Mouse (Mus musculus) layer of hippocampus, postnatal 10 days (tissue): Measurements from ENCODE around the gene Raet1d. TPM values are rescaled to one million over a fixed set of nuclear protein-coding genes. Genes with fewer than 3 reads are reported as not detected.
"Not testable (repeated sequence)": the region's sequence is repeated elsewhere in the genome, so short reads cannot be mapped to it uniquely, and the experiment has no call there.

Experiments
- DNase-seq, 2 experiments: peaks; one replicate each; pipeline ENCODE4 v3.0.0; 2021; ENCODE audit warnings: low spot score in 2 of 2
- long read RNA-seq: library from polyadenylated mRNA; stranded (forward); transcript quantifications from one replicate; pipeline ENCODE4 v2.0.0, GENCODE M21; 2023
- total RNA-seq, 2 experiments: library from RNA; stranded (reverse); gene quantifications; 2 replicates each; pipeline ENCODE4 v1.2.3; 2021

The Raet1d gene
- total RNA-seq: not detected
- long read RNA-seq, partial matches to known transcripts: 0 of 1 reads
- long read RNA-seq, other reads (novel, unspliced or antisense): 1 of 1 reads

DNA sequence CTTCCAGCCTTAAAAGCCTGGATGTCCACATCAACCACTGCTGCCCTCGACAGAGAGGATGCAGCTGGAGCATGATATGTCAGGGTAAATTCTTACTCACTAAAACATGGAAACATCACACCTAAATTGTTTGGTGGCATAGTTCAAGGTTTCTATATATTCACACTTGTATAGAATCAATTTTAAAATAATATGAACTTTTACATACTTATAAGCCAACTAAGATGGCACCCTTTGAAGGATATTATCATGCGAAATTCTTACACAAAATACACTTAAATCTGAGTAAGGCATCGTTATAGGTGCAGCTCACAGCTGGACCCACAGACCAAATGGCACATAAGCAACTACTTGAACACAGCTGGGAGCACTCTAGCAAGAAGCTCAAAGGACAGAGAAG is at the start of gene Raet1d:
Raet1d (plus strand) TSS at position 301 of the 400 bp plus-strand sequence.
- not testable (repeated sequence) for DNase-seq

DNA sequence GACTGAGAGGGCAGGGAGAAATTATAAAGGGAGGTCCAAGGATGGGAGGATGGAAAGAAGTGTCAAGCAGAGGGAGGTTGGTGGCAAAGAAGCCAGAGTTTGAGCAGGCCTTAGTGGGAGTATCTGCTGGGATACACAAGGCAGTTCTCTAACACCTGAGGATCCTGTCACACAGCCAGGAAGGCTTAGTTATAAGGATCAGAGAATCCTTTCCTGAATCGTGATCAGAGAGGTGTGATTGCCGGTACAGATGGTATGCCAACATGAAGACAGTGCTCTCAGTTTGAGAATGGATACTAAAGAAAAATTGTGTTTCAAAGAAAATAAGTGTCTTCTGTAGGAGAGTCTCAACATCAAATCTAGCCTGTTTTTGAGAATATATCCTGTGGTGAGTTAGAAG is 37.5 kb upstream of the Raet1d start:
- DNase-seq: no peak

DNA sequence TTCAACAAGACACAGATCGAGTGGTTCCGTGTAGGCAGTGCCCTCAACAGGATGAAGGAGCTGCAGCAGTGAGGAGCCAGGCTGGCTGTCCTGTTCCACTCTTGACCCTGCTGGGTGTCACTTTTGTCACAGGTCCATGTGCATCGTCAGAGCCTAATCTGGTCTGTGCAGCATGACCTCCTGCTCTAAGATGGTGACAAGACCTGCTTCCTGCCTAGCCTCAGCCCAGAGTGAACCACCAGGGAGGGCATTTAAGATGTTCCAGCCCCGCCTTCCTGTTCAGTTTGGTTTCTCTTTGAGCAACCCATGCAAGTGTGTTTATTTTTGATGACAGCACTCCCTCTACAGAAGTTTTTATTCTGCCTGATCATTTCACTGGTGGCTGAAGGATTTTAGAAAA is 14.6 kb upstream of the Raet1d start:
- not testable (repeated sequence) for DNase-seq

DNA sequence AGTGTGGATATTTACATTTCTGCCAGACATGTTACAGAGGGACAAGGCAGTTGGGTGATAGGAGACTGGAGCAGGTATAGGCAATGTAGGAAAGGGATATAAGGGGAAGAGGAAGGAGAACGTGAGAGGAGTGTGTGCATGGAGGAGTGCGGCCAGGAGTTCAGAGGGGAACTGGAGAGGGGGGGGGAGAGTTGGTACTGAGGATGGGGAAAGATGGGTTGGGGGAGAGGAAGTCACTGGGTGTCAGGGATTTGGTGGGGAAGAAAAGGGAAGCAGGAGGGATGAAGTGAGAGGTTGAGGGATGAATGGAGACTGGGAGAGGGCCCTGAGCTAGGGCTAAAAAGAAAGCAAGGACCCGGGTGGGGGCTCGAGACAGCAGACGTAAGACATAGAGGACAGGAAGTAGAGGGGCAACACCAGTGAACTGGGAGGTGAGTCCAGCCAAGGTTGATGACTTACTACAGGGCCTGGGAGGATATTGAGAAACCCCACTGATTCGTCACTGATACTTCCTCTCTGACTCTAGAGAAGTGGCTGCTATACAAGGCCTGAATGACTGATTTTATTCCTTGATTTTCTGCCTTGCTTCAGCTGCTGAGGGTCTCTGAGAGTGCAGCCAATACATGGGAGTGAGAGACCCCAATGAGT is 6.7 kb upstream of the Raet1d start:
- DNase-seq: not testable (repeated sequence)

DNA sequence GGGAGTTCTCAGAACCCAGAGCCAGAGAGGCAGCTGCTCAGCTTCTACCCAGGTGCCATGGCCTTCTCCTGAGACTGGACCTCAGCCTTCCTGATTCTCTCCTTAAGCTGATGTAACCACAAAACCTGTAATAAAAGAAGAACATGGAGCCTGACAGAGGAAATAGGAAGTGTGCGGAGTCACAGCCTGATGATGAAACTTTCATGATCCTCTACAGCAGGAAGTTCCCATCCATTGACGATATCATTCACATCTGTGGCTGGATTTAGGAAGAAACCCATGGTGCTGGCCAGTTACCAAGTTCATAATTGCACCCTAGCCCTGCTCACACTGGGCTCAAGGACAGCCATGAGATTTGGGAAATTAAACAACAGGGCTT is 6.2 kb upstream of the Raet1d start:
- not testable (repeated sequence) for DNase-seq

DNA sequence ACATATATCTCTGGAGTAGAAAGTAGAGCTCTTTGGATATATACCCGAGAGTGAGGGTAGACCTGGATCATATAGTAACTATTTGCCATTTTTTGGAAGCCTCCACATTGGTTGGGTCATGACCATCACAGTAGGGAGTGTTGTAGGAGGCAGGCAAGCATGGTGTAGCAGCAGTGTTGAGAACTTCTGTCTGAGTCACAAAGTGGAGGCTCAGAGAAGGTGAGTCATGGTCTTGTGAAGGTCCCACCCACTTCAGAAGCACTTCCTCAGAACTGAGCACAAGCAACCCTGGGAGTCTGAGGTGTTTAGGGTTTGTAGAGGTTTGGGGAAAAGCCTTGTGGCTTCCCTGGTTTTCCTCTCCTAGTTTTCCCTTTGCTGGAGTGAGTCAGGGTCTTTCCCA is 3.0 kb upstream of the Raet1d start:
- DNase-seq: not testable (repeated sequence)

DNA sequence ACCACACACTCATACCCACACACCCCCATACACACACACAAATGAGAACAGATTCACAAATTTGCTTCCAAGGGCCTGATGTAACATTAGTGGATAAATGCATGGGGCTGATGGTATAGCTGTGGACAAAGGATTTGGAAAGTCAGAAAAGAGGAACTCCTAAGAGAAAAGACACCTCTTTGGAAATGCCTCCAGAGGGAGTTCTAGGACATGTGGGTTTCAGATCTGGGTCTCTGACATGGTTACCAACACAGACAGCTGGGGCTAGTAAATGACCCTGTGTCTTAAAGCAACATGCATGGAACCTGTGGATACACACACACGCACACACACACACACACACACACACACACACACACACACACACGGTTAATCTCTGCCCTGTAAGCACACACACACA is 605 bp downstream of the Raet1d start:
- not testable (repeated sequence) for DNase-seq

DNA sequence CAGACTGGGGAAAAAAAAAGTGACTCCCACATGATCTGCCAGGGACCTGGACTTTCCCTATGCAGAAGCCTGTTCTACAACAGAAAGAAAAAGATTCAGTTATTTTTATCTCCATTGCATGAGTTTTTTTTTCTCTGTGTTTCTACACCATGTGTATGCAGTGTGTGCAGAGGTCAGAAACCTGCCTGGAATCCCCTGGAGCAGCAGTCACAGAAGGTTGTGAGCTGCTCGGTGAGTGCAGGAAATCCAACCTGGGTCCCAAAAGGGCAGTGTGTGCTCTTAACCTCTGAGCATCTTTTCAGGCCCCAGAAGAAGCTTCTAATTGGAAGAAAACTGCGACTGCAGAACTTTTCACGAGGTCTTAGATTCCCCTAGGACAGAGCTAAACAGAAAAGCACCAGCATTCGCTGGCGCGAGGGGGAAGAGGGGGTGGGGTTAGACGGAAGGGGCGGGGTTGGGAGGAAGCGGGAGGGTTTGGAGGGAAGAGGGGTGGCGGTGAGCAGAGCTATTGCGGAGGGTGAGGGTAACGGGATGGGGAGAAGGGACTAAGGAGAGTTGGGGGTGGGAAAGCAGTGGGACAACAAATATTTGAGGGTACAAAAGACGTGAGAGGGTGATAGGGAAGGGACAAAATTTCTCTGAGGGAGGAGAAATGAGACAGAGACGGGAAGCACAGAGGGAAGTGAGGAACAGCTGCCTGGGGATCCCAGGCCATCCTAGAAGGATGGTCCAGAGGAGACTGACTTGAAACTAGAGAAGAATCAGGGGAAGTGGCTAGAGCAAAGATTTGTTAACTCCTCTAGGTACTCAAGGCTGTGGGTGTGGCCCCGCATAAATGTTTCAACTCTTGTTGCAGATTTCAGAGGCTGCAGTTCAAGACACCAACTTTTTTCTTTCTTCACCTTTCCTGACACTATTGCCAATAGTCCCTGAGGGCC is 1.3 kb downstream of the Raet1d start:
- DNase-seq: not testable (repeated sequence)

DNA sequence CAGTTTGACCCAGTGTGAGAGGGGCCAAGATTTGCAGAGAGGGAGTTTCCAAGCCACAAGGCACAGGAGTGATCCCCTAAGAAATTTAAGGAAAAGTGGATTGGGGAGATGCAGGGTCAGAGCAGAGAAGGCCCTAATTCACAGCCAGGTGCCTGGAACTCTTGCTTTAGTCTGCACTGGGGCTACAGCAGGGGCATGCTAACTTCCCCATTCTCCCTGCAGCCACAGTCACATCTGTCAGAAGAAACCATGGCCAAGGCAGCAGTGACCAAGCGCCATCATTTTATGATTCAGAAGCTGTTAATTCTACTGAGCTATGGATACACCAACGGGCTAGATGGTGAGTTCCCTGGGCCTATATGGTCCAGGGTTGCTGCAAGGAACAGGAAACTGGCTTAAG is 2.1 kb downstream of the Raet1d start:
- DNase-seq: not testable (repeated sequence)

DNA sequence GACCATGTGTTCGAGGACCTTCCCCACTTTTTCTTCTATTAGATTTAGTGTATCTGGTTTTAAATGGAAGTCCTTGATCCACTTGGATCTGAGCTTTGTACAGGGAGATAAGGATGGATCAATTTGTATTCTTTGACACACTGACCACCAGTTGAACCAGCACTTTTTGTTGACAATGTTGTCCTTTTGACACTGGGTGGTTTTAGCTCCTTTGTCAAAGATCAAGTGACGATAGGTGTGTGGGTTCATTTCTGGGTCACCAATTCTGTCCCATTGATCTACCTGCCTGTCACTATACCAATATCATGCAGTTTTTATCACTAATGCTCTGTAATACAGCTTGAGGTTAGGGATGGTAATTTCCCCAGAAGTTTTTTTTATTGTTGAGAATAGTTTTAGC is 4.6 kb downstream of the Raet1d start:
- DNase-seq: not testable (repeated sequence)

DNA sequence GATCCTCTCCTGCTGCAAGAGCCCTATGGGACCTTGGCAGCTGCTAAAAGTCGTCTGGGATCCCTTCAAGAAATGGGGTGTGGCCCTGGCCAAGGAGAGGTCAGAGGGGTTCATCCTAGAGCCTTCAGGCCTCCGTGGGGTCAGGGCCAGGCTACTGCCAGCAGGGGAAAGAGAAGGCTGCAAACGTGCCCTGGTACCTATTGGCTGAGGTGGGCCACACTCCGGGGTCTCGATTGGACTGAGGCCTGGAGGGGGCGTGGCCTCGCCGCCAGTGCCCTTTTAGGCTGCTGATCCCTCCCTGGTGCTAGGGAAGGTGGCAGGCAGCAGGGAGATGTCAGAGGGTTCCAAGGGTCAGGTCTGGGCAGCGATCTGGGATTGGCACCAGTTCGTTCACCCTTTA is 20.9 kb downstream of the Raet1d start:
- DNase-seq: not testable (repeated sequence)

DNA sequence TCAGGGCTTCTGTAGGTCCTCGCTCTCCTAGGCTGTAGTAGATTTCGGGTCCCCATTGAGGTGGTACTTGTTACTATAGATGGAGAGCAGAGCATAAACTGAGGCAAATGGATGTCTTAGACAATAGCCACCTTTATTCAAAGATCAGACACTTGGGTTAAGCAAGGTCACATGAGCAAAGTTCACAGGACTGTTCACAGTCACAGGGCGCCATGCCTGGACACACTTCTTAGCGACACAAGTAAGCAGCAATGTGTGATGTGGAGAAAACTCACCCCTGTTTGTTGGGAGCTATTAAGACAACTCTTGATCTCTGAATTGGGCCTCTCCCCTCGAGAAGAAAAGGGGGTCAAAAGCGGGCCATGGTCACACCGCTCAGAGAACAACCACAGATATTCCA is 29.8 kb downstream of the Raet1d start:
- DNase-seq: not testable (repeated sequence)

DNA sequence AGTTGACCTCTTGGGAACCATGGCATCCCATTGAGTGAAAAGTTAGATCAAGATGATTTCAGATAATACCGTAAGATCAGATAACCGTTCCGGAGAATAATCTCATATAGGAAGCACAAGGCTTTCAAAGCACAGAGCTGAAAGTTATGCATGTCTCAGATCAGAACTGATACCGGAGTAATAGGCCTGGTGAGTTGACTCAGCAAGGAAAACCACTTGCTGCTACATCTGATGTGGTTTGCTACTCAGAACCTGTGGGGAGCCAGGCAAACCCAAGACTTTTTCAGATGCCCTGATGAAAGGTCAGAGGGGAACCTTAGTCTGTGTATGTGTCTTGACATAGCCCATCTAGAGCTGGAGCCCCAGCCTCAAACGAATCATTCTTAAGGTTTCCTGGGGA is 31.3 kb downstream of the Raet1d start:
- DNase-seq: not testable (repeated sequence)

DNA sequence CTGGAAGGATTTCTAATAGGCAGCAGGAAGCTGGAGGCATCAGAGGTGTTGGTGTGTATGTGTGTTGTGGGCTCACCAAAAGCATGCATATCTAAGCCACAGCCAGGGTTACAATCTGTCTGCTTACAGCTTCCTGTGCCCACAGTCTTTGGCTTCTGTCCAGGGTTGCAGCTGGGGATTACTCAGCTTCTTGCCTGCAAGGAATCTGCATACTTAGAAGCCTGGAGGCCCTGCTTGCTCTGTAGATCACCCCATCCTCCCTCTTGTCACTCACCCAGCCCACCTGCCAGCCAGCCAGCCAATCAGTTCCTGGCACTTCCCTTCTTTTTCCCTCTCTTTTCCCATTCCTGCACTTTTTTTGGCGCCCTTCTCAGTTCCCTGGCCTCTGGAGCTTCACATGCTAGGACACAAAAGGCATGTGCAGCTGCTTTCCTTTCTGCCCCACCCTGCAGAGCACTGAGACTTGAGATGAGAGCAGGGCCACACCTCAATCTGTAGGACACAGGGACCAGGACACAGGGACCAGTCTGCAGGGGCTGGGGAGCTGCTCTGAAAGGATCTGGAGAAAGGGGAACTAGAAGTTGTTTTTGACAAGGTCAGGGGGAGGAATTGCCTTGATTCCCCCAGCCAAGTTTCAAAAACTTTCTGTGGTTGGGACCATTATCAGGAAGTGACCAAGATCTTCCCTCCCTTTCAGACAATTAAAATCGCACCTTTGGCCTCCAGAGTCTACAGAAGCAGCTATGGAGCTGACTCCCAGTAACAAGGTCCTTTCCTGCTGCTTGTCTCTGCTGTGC is 32.9 kb downstream of the Raet1d start:
- DNase-seq: not testable (repeated sequence)

DNA sequence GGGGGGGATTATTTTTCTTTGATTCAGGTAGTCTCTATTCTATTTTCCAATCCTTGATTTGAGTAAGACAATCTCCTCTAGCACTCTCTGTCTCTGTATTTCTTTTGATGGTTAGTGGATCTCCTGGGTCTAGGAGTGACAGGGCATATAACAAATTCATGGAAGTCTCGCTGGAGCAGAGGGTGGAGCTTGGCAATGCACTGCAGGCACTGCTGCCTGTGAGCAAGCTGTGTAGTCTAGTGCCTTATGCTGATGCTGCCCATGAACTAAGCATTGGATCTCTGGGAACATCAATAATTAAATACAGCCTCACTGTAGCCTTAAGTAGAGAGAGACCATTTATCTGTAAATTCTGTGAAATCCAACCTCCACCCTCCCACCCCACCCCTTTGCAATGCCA is 36.3 kb downstream of the Raet1d start:
- not testable (repeated sequence) for DNase-seq

DNA sequence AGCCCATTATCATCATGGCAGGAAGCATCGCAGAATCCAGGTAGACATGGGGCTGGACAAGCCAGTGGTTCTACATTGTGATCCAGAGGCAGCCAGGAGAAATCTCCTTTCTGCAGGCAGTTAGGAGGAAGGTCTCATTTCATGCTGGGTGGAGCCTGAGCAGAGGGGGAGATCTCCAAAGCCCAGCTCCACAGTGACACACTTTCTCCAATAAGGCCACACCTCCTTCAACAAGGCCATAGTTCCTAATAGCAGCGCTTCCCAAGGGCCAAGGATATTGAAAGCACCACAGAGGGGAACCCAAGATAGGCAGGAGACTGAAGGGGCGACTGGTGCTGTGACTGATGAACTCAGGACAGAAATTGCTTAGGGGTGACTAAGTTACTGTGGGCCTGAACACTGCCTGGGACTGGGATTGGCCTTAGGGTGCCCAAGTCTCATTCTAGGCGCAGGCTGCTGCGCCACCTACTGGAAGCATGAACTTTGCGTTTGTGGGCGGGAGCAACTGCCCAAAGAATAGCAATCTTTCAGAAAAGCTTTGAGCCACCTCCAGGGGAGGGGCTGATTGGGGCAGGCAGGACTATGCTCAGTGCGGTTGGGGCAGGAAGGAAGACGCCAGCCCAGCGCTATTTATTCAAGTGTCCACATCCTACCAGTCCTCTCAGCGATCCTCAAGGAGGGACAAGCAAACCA is 42.0 kb downstream of the Raet1d start:
- peak; percentile 50 to 55 for DNase-seq

DNA sequence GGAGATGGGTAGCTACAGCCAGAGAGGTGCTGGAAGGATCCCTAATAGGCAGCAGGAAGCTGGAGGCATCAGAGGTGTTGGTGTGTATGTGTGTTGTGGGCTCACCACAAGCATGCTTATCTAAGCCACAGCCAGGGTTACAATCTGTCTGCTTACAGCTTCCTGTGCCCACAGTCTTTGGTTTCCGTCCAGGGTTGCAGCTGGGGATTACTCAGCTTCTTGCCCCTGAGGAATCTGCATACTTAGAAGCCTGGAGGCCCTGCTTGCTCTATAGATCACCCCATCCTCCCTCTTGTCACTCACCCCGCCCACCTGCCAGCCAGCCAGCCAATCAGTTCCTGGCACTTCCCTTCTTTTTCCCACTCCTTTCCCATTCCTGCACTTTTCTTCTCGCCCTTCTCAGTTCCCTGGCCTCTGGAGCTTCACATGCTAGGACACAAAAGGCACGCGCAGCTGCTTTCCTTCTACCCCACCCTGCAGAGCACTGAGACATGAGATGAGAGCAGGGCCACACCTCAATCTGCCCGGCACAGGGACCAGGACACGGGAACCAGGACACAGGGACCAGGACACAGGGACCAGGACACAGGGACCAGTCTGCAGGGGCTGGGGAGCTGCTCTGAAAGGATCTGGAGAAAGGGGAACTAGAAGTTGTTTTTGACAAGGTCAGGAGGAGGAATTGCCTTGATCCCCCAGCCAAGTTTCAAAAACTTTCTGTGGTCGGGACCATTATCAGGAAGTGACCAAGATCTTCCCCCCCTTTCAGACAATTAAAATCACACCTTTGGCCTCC is 53.5 kb downstream of the Raet1d start:
- DNase-seq: not testable (repeated sequence)
